ENCODE assay signal across 33 mouse cellular contexts in genomic region chr7:19220061-19220460, GRCm38 (mm10). TPM values are rescaled to one million over a fixed set of nuclear protein-coding genes. Genes with fewer than 3 reads are reported as not detected.
DNase-seq lines count a peak whose midpoint lies in the region; ATAC-seq and TF ChIP-seq lines count a peak whose summit lies in the region.
"Had no signal": no experiment of that assay in that cellular context is flagged by ENCODE, and none has a peak within 500 bp of the region (broad histone marks: within the 10 kb centered on the region; RNA-seq: fewer than 3 reads in every experiment).

No protein-coding gene starts in this region.

- no peak overlapping the region for H3K27ac ChIP-seq in intestine, postnatal 0 days (ENCODE audit: low read depth, low read length)
- H3K27ac ChIP-seq in intestine, embryonic 16.5 days (ENCODE audit: low read length), result no peak overlapping the region
- H3K27ac ChIP-seq in lung, embryonic 14.5 days (ENCODE audit: low read depth), result no peak overlapping the region
- no peak overlapping the region for H3K27ac ChIP-seq in MEL (ENCODE audit: control insufficient read depth, low read depth, low read length)
- H3K27ac ChIP-seq: embryonic facial prominence, embryonic 10.5 days; embryonic facial prominence, embryonic 15.5 days; gastrocnemius, adult 2 months; heart, adult 2 months; hindbrain, embryonic 13.5 days; limb, embryonic 10.5 days; limb, embryonic 15.5 days; midbrain, embryonic 10.5 days; midbrain, embryonic 15.5 days; neural tube, embryonic 15.5 days had no signal

- no peak for ATAC-seq in intestine, postnatal 0 days
- ATAC-seq in intestine, embryonic 16.5 days, result no peak
- ATAC-seq in lung, embryonic 14.5 days (ENCODE audit: insufficient read depth), result no peak
- no peak for ATAC-seq in erythroid progenitor cell, adult 5-6 weeks (replicated peaks; ENCODE audit: low FRiP score, poor library complexity, severe bottlenecking)
- ATAC-seq: activated CD4-positive, CD25-positive, alpha-beta regulatory T cell, adult 4 months; forebrain, embryonic 14.5 days; midbrain, embryonic 15.5 days had no signal

- 57% methylated on average over 3 of the region's 3 CpGs for WGBS in intestine, postnatal 0 days
- 62% methylated on average over 3 of the region's 3 CpGs for WGBS in intestine, embryonic 16.5 days
- 69% methylated on average over 3 of the region's 3 CpGs for WGBS in lung, embryonic 14.5 days

- H3K4me3 ChIP-seq in intestine, postnatal 0 days (ENCODE audit: low read depth, low read length), result no peak overlapping the region
- no peak overlapping the region for H3K4me3 ChIP-seq in intestine, embryonic 16.5 days (ENCODE audit: low read length)
- H3K4me3 ChIP-seq in lung, embryonic 14.5 days (ENCODE audit: low read depth, low read length), result no peak overlapping the region
- H3K4me3 ChIP-seq in MEL (ENCODE audit: control insufficient read depth in 1 of 2, insufficient read depth in 1 of 2, low read depth in 2 of 2, low read length in 2 of 2), result no peak overlapping the region
- H3K4me3 ChIP-seq: embryonic facial prominence, embryonic 10.5 days; embryonic facial prominence, embryonic 15.5 days; gastrocnemius, adult 2 months; heart, adult 2 months; heart, embryonic 12.5 days; hindbrain, embryonic 13.5 days; limb, embryonic 10.5 days; limb, embryonic 15.5 days; midbrain, embryonic 10.5 days; midbrain, embryonic 15.5 days; neural tube, embryonic 15.5 days had no signal

- no peak overlapping the region for H3K9ac ChIP-seq in intestine, postnatal 0 days (ENCODE audit: low read depth, low read length)
- H3K9ac ChIP-seq in intestine, embryonic 16.5 days (ENCODE audit: low read depth, low read length), result no peak overlapping the region
- H3K9ac ChIP-seq in lung, embryonic 14.5 days, result no peak overlapping the region
- no peak overlapping the region for H3K9ac ChIP-seq in MEL (ENCODE audit: control insufficient read depth, low read depth, low read length, poor library complexity, severe bottlenecking)
- H3K9ac ChIP-seq: embryonic facial prominence, embryonic 15.5 days; heart, embryonic 12.5 days; hindbrain, embryonic 13.5 days; limb, embryonic 15.5 days; midbrain, embryonic 15.5 days; neural tube, embryonic 15.5 days had no signal

- no peak overlapping the region for H3K4me2 ChIP-seq in intestine, postnatal 0 days (replicated peaks; ENCODE audit: low read depth)
- no peak overlapping the region for H3K4me2 ChIP-seq in intestine, embryonic 16.5 days (ENCODE audit: low read depth, low read length)
- no peak overlapping the region for H3K4me2 ChIP-seq in lung, embryonic 14.5 days
- H3K4me2 ChIP-seq: embryonic facial prominence, embryonic 15.5 days; heart, embryonic 12.5 days; hindbrain, embryonic 13.5 days; limb, embryonic 15.5 days; midbrain, embryonic 15.5 days; neural tube, embryonic 15.5 days had no signal

- TF ChIP-seq EP300 in MEL (IDR thresholded peaks at IDR 0.05; ENCODE audit: low read depth in 1 of 2, low read length in 2 of 2), result no peak

- no peak for DNase-seq in lung, embryonic 14.5 days
- no peak for DNase-seq in lung, postnatal 10 days
- DNase-seq in MEL (ENCODE audit: low read depth, low spot score), result no peak
- no peak for DNase-seq in right cerebral cortex, adult 2 months (ENCODE audit: low spot score in 2 of 2)
- DNase-seq: adrenal gland, adult 2 months; adrenal gland, postnatal 36 days; cerebellum, adult 18-20 months; cerebellum, postnatal 10 days; gastrocnemius, adult 2 months; gastrocnemius, postnatal 36 days; heart, adult 2 months; heart, postnatal 4 days; kidney, adult 18-20 months; kidney, postnatal 4 days; lung, postnatal 14 days; retina, postnatal 1 day; thymus, postnatal 4 days had no signal

- no peaks in the 10 kb centered on the region for H3K4me1 ChIP-seq in intestine, postnatal 0 days (replicated peaks; ENCODE audit: control insufficient read depth, insufficient read depth, low read length)
- H3K4me1 ChIP-seq in intestine, embryonic 16.5 days (ENCODE audit: control insufficient read depth, insufficient read depth, low read length), result no peaks in the 10 kb centered on the region
- H3K4me1 ChIP-seq in lung, embryonic 14.5 days (ENCODE audit: insufficient read depth), result no peaks in the 10 kb centered on the region
- peaks cover 4 to 26% of the 10 kb centered on the region in 2 experiments for H3K4me1 ChIP-seq in MEL (ENCODE audit: control insufficient read depth in 1 of 2, insufficient read depth in 2 of 2, low read length in 2 of 2)
- H3K4me1 ChIP-seq: heart, embryonic 12.5 days; midbrain, embryonic 15.5 days; neural tube, embryonic 15.5 days had no signal

- no peak; the same call in 1 of the 2 replicates for TF ChIP-seq RAD21 in MEL (IDR thresholded peaks at IDR 0.05; ENCODE audit: low read depth, low read length)

- H3K9me3 ChIP-seq in intestine, postnatal 0 days (ENCODE audit: control insufficient read depth), result no peaks in the 10 kb centered on the region
- no peaks in the 10 kb centered on the region for H3K9me3 ChIP-seq in intestine, embryonic 16.5 days (ENCODE audit: control insufficient read depth, low read length)
- H3K9me3 ChIP-seq in lung, embryonic 14.5 days (ENCODE audit: low read depth, low read length), result no peaks in the 10 kb centered on the region
- no peaks in the 10 kb centered on the region for H3K9me3 ChIP-seq in MEL (replicated peaks; ENCODE audit: insufficient read depth, low read length)
- H3K9me3 ChIP-seq: embryonic facial prominence, embryonic 10.5 days; embryonic facial prominence, embryonic 15.5 days; heart, embryonic 12.5 days; hindbrain, embryonic 13.5 days; limb, embryonic 10.5 days; limb, embryonic 15.5 days; midbrain, embryonic 10.5 days; midbrain, embryonic 15.5 days; neural tube, embryonic 15.5 days had no signal

- TF ChIP-seq POLR2A in MEL (IDR thresholded peaks at IDR 0.05; ENCODE audit: control insufficient read depth in 1 of 2, insufficient read depth in 1 of 2, low read depth in 1 of 2, low read length in 2 of 2, poor library complexity in 1 of 2), result no peak

- H3K79me2 ChIP-seq in MEL (ENCODE audit: control insufficient read depth, insufficient read depth, low read length, poor library complexity), result no peaks in the 10 kb centered on the region

- peaks cover 3% of the 10 kb centered on the region; the same call in 1 of the 2 replicates for H3K36me3 ChIP-seq in intestine, postnatal 0 days (ENCODE audit: control insufficient read depth, insufficient read depth)
- no peaks in the 10 kb centered on the region for H3K36me3 ChIP-seq in intestine, embryonic 16.5 days (ENCODE audit: control insufficient read depth, insufficient read depth, low read length)
- no peaks in the 10 kb centered on the region for H3K36me3 ChIP-seq in lung, embryonic 14.5 days (ENCODE audit: insufficient read depth)
- H3K36me3 ChIP-seq in MEL (ENCODE audit: control insufficient read depth in 1 of 2, insufficient read depth in 2 of 2, low read length in 2 of 2), result peaks cover 0 to 17% of the 10 kb centered on the region in 2 experiments; a peak in 2 of 4 replicates
- H3K36me3 ChIP-seq: embryonic facial prominence, embryonic 15.5 days; heart, embryonic 12.5 days; midbrain, embryonic 15.5 days; neural tube, embryonic 15.5 days had no signal

- no peaks in the 10 kb centered on the region for H3K27me3 ChIP-seq in intestine, postnatal 0 days (replicated peaks; ENCODE audit: control insufficient read depth, insufficient read depth, low read length)
- no peaks in the 10 kb centered on the region for H3K27me3 ChIP-seq in intestine, embryonic 16.5 days (replicated peaks; ENCODE audit: control insufficient read depth, insufficient read depth, low read length)
- no peaks in the 10 kb centered on the region for H3K27me3 ChIP-seq in lung, embryonic 14.5 days (ENCODE audit: insufficient read depth, low read length)
- H3K27me3 ChIP-seq in MEL (ENCODE audit: control insufficient read depth in 1 of 2, insufficient read depth in 2 of 2, low read length in 2 of 2), result no peaks in the 10 kb centered on the region
- H3K27me3 ChIP-seq: embryonic facial prominence, embryonic 15.5 days; heart, embryonic 12.5 days; limb, embryonic 15.5 days; midbrain, embryonic 15.5 days had no signal

- peak; percentile 22; the same call in 1 of the 2 replicates for TF ChIP-seq CTCF in intestine, postnatal 0 days (IDR thresholded peaks at IDR 0.05; ENCODE audit: low read depth)
- TF ChIP-seq CTCF in lung, embryonic 14.5 days (IDR thresholded peaks at IDR 0.05; ENCODE audit: low read depth), result 0 out of 2 replicates have a peak, but pooled peaks have one; percentile 11
- TF ChIP-seq CTCF in MEL (IDR thresholded peaks at IDR 0.05 in 2 of 3, conservative IDR thresholded peaks at IDR 0.05 in 1 of 3; ENCODE audit: control insufficient read depth in 1 of 3, insufficient read depth in 1 of 3, low read depth in 2 of 3, low read length in 3 of 3, poor library complexity in 1 of 3, severe bottlenecking in 1 of 3), result peak; percentile 17 to 31 (median 18); a peak in 2 of 6 replicates

RNA-seq across cellular contexts. Expression of gene Gpr4, which starts 7.7 kb away (rescaled TPM):
- 1.3 and 1.6 TPM in 2 replicates for polyA plus RNA-seq in intestine, postnatal 0 days (2015; fragmentation: Nextera tagmentation; extraction: Ambion mirVana)
- 1.6 and 2.1 TPM in 2 replicates for polyA plus RNA-seq in intestine, embryonic 16.5 days (2015; fragmentation: Nextera tagmentation; extraction: Ambion mirVana)
- 1.6 and 2.2 TPM in 2 replicates for polyA plus RNA-seq in lung, embryonic 14.5 days (2014; fragmentation: Nextera tagmentation; extraction: Ambion mirVana)
- 0.07 and 0.19 TPM in 2 replicates for total RNA-seq in MEL (2012; rRNA removed)
- polyA plus RNA-seq in MEL (2012; ENCODE audit: insufficient read depth in 1 of 2, insufficient read length in 2 of 2, low read depth in 1 of 2, low replicate concordance in 2 of 2, missing spikeins in 1 of 2), result under 1 TPM in 1 of 2 experiments, not detected in 1; 0.15 TPM
- not detected in 2 replicates for total RNA-seq in erythroid progenitor cell, adult 5-6 weeks (2015; ENCODE audit: low replicate concordance)
- not detected in 2 replicates for total RNA-seq in erythroid progenitor cell, adult 5-6 weeks (2017; ENCODE audit: low replicate concordance)
- total RNA-seq: common myeloid progenitor, adult 5-6 weeks had no signal

RNA-seq across cellular contexts. Expression of gene Opa3, which starts 8.1 kb away (rescaled TPM):
- polyA plus RNA-seq in intestine, postnatal 0 days (2015; fragmentation: Nextera tagmentation; extraction: Ambion mirVana), result 26.5 and 27.5 TPM in 2 replicates
- polyA plus RNA-seq in intestine, embryonic 16.5 days (2015; fragmentation: Nextera tagmentation; extraction: Ambion mirVana), result 40.6 and 40.9 TPM in 2 replicates
- 38.0 and 39.4 TPM in 2 replicates for polyA plus RNA-seq in lung, embryonic 14.5 days (2014; fragmentation: Nextera tagmentation; extraction: Ambion mirVana)
- total RNA-seq in MEL (2012; rRNA removed), result 16.3 and 18.5 TPM in 2 replicates
- polyA plus RNA-seq in MEL (2012; ENCODE audit: insufficient read depth in 1 of 2, insufficient read length in 2 of 2, low read depth in 1 of 2, low replicate concordance in 2 of 2, missing spikeins in 1 of 2), result 10 to 100 TPM; 37.2 to 85.4 TPM
- total RNA-seq in erythroid progenitor cell, adult 5-6 weeks (2015; ENCODE audit: low replicate concordance), result 19.8 and 25.6 TPM in 2 replicates
- 20.0 and 22.7 TPM in 2 replicates for total RNA-seq in erythroid progenitor cell, adult 5-6 weeks (2017; ENCODE audit: low replicate concordance)

RNA-seq across cellular contexts. Expression of gene Eml2, which starts 43.8 kb away (rescaled TPM):
- polyA plus RNA-seq in intestine, postnatal 0 days (2015; fragmentation: Nextera tagmentation; extraction: Ambion mirVana), result 5.0 and 5.1 TPM in 2 replicates
- 7.1 and 8.4 TPM in 2 replicates for polyA plus RNA-seq in intestine, embryonic 16.5 days (2015; fragmentation: Nextera tagmentation; extraction: Ambion mirVana)
- polyA plus RNA-seq in lung, embryonic 14.5 days (2014; fragmentation: Nextera tagmentation; extraction: Ambion mirVana), result 2.6 and 2.7 TPM in 2 replicates
- total RNA-seq in MEL (2012; rRNA removed), result 22.0 and 25.1 TPM in 2 replicates
- polyA plus RNA-seq in MEL (2012; ENCODE audit: insufficient read depth in 1 of 2, insufficient read length in 2 of 2, low read depth in 1 of 2, low replicate concordance in 2 of 2, missing spikeins in 1 of 2), result 10 to 100 TPM in 1 of 2 experiments, not detected in 1; 43.6 TPM
- total RNA-seq in erythroid progenitor cell, adult 5-6 weeks (2015; ENCODE audit: low replicate concordance), result 2.5 TPM in 1 of 2 replicates, not detected in the other
- total RNA-seq in erythroid progenitor cell, adult 5-6 weeks (2017; ENCODE audit: low replicate concordance), result 1.3 TPM in 1 of 2 replicates, not detected in the other

RNA-seq across cellular contexts. Expression of gene Vasp, which starts 51.6 kb away (rescaled TPM):
- polyA plus RNA-seq in intestine, postnatal 0 days (2015; fragmentation: Nextera tagmentation; extraction: Ambion mirVana), result 98.5 and 106 TPM in 2 replicates
- 106 and 120 TPM in 2 replicates for polyA plus RNA-seq in intestine, embryonic 16.5 days (2015; fragmentation: Nextera tagmentation; extraction: Ambion mirVana)
- polyA plus RNA-seq in lung, embryonic 14.5 days (2014; fragmentation: Nextera tagmentation; extraction: Ambion mirVana), result 88.9 and 95.3 TPM in 2 replicates
- 121 and 130 TPM in 2 replicates for total RNA-seq in MEL (2012; rRNA removed)
- 100 to 1,000 TPM in 1 of 2 experiments, not detected in 1; 185 TPM for polyA plus RNA-seq in MEL (2012; ENCODE audit: insufficient read depth in 1 of 2, insufficient read length in 2 of 2, low read depth in 1 of 2, low replicate concordance in 2 of 2, missing spikeins in 1 of 2)
- total RNA-seq in erythroid progenitor cell, adult 5-6 weeks (2015; ENCODE audit: low replicate concordance), result 34.0 and 58.7 TPM in 2 replicates
- total RNA-seq in erythroid progenitor cell, adult 5-6 weeks (2017; ENCODE audit: low replicate concordance), result 17.9 and 26.7 TPM in 2 replicates

RNA-seq across cellular contexts. Expression of gene Gipr, which starts 54.1 kb away (rescaled TPM):
- 0.48 and 0.67 TPM in 2 replicates for polyA plus RNA-seq in intestine, postnatal 0 days (2015; fragmentation: Nextera tagmentation; extraction: Ambion mirVana)
- polyA plus RNA-seq in intestine, embryonic 16.5 days (2015; fragmentation: Nextera tagmentation; extraction: Ambion mirVana), result 3.1 and 3.6 TPM in 2 replicates
- 0.26 and 0.85 TPM in 2 replicates for polyA plus RNA-seq in lung, embryonic 14.5 days (2014; fragmentation: Nextera tagmentation; extraction: Ambion mirVana)
- total RNA-seq in MEL (2012; rRNA removed), result 0.49 and 0.65 TPM in 2 replicates
- polyA plus RNA-seq in MEL (2012; ENCODE audit: insufficient read depth in 1 of 2, insufficient read length in 2 of 2, low read depth in 1 of 2, low replicate concordance in 2 of 2, missing spikeins in 1 of 2), result 1 to 10 TPM in 1 of 2 experiments, not detected in 1; 2.1 TPM
- not detected in 2 replicates for total RNA-seq in erythroid progenitor cell, adult 5-6 weeks (2015; ENCODE audit: low replicate concordance)
- not detected in 2 replicates for total RNA-seq in erythroid progenitor cell, adult 5-6 weeks (2017; ENCODE audit: low replicate concordance)
- total RNA-seq: common myeloid progenitor, adult 5-6 weeks; gastrocnemius, adult 2 months; gastrocnemius, postnatal 36 days; megakaryocyte progenitor cell, adult 5-6 weeks had no signal
- polyA plus RNA-seq: activated CD4-positive, CD25-positive, alpha-beta regulatory T cell, adult 4 months had no signal
